Mouse (Mus musculus): ENCODE measurements around the gene 4930432K21Rik. TPM values are rescaled to one million over a fixed set of nuclear protein-coding genes. Genes with fewer than 3 reads are reported as not detected.

The 4930432K21Rik gene
- polyA plus RNA-seq, 2 experiments, result 0.19 TPM; not detected in 1

DNA sequence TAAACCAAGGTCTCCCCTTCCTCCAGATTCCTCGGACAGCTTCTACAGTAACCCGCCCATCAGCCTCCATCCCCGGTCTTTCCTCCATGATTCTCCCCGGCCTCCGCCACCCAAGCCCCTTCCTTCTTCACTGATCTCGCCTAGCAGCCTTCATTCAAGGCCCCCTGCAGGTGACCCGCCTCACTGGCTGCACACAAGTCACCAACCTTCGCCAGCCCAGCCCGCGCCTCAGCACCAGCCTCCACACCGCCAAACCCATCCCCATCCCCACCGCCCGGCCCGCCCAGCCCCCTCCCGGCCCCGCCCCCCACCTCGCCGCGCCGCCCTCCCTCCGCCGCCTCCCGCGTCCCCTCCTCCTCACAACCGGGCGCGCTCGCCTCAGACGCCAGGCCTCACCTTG is 43.6 kb upstream of the 4930432K21Rik start:
- H3K27me3 ChIP-seq (ENCODE audit: control insufficient read depth, insufficient read depth, low read length), result no peaks in the 10 kb centered on the region
- TF ChIP-seq EP300 (IDR thresholded peaks at IDR 0.05; ENCODE audit: low read depth) (no peak), CTCF (IDR thresholded peaks at IDR 0.05; ENCODE audit: low read depth) (peak; percentile 58)
- no peak overlapping the region for H3K27ac ChIP-seq
- ATAC-seq (ENCODE audit: insufficient read depth) (peak; percentile 76), DNase-seq (ENCODE audit: low read depth in 3 of 3, low spot score in 3 of 3) (peak; percentile 32 to 45 (median 41))
- peak overlapping the region; percentile 78 for H3K4me2 ChIP-seq (ENCODE audit: low read depth)
- no peaks in the 10 kb centered on the region for H3K36me3 ChIP-seq (replicated peaks; ENCODE audit: control insufficient read depth, insufficient read depth, low read depth)
- H3K9me3 ChIP-seq (ENCODE audit: control insufficient read depth, low read length), result no peaks in the 10 kb centered on the region
- peak overlapping the region; percentile 79 to 94 for H3K4me3 ChIP-seq (ENCODE audit: insufficient read depth in 1 of 2, low read depth in 2 of 2, low read length in 2 of 2)
- H3K4me1 ChIP-seq (replicated peaks; ENCODE audit: control insufficient read depth in 2 of 2, insufficient read depth in 2 of 2, low read length in 1 of 2), result peaks cover 6 to 14% of the 10 kb centered on the region in 2 experiments
- WGBS (ENCODE audit: insufficient replicate concordance), result 0% methylated on average over 25 of the region's 29 CpGs
- H3K9ac ChIP-seq (replicated peaks), result peak overlapping the region; percentile 82

DNA sequence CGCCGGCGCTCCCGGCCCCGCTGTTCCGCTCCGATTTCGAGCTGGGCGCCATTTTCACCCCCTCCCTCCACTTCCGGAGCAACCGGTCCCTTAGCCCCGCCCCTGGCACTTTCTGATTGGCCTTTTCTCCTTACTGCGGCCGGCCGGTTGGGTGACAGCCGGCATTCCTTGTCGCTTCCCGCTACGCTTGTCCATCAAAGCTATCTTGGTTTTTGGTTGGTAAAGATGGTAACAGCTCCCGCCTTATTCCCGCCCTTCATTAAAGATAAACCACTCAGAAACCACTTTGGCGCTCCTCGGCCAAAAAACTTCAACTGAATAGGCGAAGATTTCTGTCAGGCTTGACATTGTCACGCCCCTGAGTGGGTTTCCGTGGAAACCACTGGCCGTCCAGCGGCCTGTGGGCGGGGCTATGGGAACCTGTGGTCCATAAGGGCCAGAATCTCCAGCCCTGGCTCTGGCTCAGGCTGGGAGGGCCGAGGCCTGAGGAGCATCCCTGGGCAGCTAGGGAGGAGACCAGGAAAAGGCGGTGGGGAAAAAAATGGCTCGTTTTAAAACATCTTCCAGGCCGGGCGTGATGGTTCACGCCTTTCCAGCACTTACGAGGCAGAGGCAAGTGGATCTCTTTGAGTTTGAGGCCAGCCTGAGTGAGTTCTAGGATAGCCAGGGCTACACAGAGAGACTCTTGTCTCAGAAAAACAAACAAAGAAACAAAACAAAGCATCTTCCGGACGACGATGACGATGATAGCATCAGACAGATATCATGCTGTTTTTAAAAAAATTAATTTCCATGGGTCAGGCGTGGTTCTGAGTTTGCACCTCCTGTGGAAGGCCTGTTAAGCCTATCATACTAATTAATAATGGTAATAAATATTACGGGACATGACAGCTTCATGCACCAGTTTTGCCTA is 42.9 kb upstream of the 4930432K21Rik start, which contains the start of gene Dcaf15:
Dcaf15 (minus strand) TSS at position 72 of the 913 bp plus-strand sequence.
- peak within 1 kb of the TSS; percentile 79 to 94 for H3K4me3 ChIP-seq (ENCODE audit: insufficient read depth in 1 of 2, low read depth in 2 of 2, low read length in 2 of 2)
- no peak for TF ChIP-seq EP300 (IDR thresholded peaks at IDR 0.05; ENCODE audit: low read depth)
- 0 out of 2 replicates have a peak, but pooled peaks have one; percentile 6 for TF ChIP-seq CTCF (IDR thresholded peaks at IDR 0.05; ENCODE audit: low read depth)
- H3K36me3 ChIP-seq (replicated peaks; ENCODE audit: control insufficient read depth, insufficient read depth, low read depth), result no peaks in the 10 kb centered on the region
- DNase-seq (ENCODE audit: low read depth in 3 of 3, low spot score in 3 of 3), result peak; percentile 99
- peak within 1 kb of the TSS; percentile 90 for H3K4me2 ChIP-seq (ENCODE audit: low read depth)
- 9% methylated on average over 42 of the region's 42 CpGs for WGBS (ENCODE audit: insufficient replicate concordance)
- H3K9ac ChIP-seq (replicated peaks), result peak within 1 kb of the TSS; percentile 82
- peak; percentile 95 for ATAC-seq (ENCODE audit: insufficient read depth)
- no peaks in the 10 kb centered on the region for H3K27me3 ChIP-seq (ENCODE audit: control insufficient read depth, insufficient read depth, low read length)
- no peak within 1 kb of the TSS for H3K27ac ChIP-seq
- peaks cover 6 to 14% of the 10 kb centered on the region in 2 experiments for H3K4me1 ChIP-seq (replicated peaks; ENCODE audit: control insufficient read depth in 2 of 2, insufficient read depth in 2 of 2, low read length in 1 of 2)
- no peaks in the 10 kb centered on the region for H3K9me3 ChIP-seq (ENCODE audit: control insufficient read depth, low read length)

DNA sequence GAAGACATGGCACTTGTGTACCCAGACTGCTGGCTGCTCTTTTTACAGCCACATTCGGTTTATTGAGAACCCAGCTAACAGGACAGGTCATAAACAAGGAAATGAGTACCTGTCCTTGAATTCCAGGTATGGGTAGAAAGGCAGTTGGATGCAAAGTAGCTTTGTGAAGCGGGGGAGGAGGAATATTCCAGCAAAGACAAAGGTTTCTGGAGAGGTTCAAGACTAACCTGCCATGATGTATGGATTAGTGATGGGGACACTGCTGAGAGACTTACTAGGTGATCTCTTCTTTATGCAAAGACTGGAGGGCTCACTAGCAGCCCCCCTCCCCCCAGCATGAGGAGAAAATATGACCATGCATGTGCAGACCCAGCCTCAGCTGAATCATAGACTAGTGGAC is 42.1 kb upstream of the 4930432K21Rik start:
- Histone ChIP-seq H3K4me1 (replicated peaks; ENCODE audit: control insufficient read depth in 2 of 2, insufficient read depth in 2 of 2, low read length in 1 of 2) (peaks cover 6 to 14% of the 10 kb centered on the region in 2 experiments), H3K9ac (replicated peaks) (no peak overlapping the region), H3K9me3 (ENCODE audit: control insufficient read depth, low read length) (no peaks in the 10 kb centered on the region), H3K4me3 (ENCODE audit: insufficient read depth in 1 of 2, low read depth in 2 of 2, low read length in 2 of 2) (no peak overlapping the region), H3K27me3 (ENCODE audit: control insufficient read depth, insufficient read depth, low read length) (no peaks in the 10 kb centered on the region), H3K27ac (no peak overlapping the region), H3K36me3 (replicated peaks; ENCODE audit: control insufficient read depth, insufficient read depth, low read depth) (no peaks in the 10 kb centered on the region), H3K4me2 (ENCODE audit: low read depth) (peak overlapping the region; percentile 90; the same call in 1 of the 2 replicates)
- ATAC-seq (ENCODE audit: insufficient read depth) (no peak), DNase-seq (ENCODE audit: low read depth in 3 of 3, low spot score in 3 of 3) (no peak)
- TF ChIP-seq CTCF (IDR thresholded peaks at IDR 0.05; ENCODE audit: low read depth), result no peak
- TF ChIP-seq EP300 (IDR thresholded peaks at IDR 0.05; ENCODE audit: low read depth), result no peak
- WGBS (ENCODE audit: insufficient replicate concordance), result 69% methylated on average over 2 of the region's 2 CpGs

DNA sequence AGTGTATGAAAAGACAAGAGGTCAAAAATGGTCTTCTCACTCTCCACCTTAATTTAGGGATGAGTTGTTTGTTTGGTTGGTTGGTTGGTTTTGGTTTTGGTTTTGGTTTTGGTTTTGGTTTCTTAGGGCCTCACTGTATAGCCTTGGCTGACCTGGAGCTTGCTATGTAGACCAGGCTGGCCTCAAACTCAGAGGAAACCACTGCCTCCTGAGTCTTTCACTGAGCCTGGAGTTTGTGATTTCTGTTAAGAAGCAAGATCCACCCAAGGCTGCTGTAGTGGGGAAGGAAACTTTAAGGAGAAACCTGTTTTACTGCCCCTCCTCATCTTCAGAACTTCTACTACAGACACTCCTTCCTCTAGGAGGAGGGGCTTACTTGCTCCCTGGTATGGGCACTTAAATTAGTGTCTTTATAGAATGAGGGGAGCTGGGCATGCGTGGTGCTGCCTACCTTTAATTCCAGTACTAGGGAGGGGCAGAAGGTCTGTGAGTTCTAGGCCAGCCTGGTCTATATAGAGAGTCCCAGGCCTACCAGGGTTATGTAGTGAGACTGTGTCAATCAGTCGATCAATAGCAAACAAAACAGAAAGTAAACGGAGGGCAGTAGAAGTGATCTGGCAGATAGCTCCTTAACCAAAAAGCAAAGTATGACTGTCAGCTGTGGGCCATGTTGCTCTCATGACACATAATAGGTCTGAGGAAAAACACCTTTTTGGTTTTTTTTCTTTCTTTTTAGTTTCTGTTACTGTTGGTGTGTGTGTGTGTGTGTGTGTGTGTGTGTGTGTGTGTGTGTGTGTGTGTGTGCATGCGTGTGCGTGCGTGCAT is 41.4 kb upstream of the 4930432K21Rik start:
- Histone ChIP-seq H3K4me1 (replicated peaks; ENCODE audit: control insufficient read depth in 2 of 2, insufficient read depth in 2 of 2, low read length in 1 of 2) (peaks cover 6 to 14% of the 10 kb centered on the region in 2 experiments), H3K9ac (replicated peaks) (no peak overlapping the region), H3K4me3 (ENCODE audit: insufficient read depth in 1 of 2, low read depth in 2 of 2, low read length in 2 of 2) (no peak overlapping the region), H3K27ac (no peak overlapping the region), H3K4me2 (ENCODE audit: low read depth) (no peak overlapping the region), H3K9me3 (ENCODE audit: control insufficient read depth, low read length) (no peaks in the 10 kb centered on the region), H3K27me3 (ENCODE audit: control insufficient read depth, insufficient read depth, low read length) (no peaks in the 10 kb centered on the region), H3K36me3 (replicated peaks; ENCODE audit: control insufficient read depth, insufficient read depth, low read depth) (no peaks in the 10 kb centered on the region)
- DNase-seq (ENCODE audit: low read depth in 3 of 3, low spot score in 3 of 3), result no peak
- WGBS (ENCODE audit: insufficient replicate concordance), result 67% methylated on average over 6 of the region's 6 CpGs
- no peak for ATAC-seq (ENCODE audit: insufficient read depth)
- TF ChIP-seq CTCF (IDR thresholded peaks at IDR 0.05; ENCODE audit: low read depth), result no peak
- no peak for TF ChIP-seq EP300 (IDR thresholded peaks at IDR 0.05; ENCODE audit: low read depth)
